Mouse (Mus musculus) heart, adult 2 months (tissue): ENCODE results near the gene Ahcyl1.

Experiments used
- CTCF ChIP-seq: fragments of 200-600 bp; IDR thresholded peaks from 2 replicates; pipeline ENCODE4 v1.8.1; 2022; ENCODE audit warnings: antibody characterized with exemption, mild to moderate bottlenecking, moderate library complexity
- EP300 ChIP-seq: fragments of 200-500 bp; IDR thresholded peaks from 2 replicates; pipeline ENCODE4 v1.6.1; 2011; ENCODE audit warnings: low read depth, low read length, control low read depth; ENCODE audit not compliant: insufficient read depth
- POLR2A ChIP-seq: fragments of 200-500 bp; IDR thresholded peaks from 2 replicates; pipeline ENCODE4 v1.6.1; 2011; ENCODE audit warnings: mild to moderate bottlenecking, low read depth, low read length, control low read depth; ENCODE audit not compliant: insufficient read depth

GRCm38 (mm10) chr3:107701767-107702394, 5.5 kb upstream of the Ahcyl1 start:
- no peak for TF ChIP-seq EP300
- TF ChIP-seq CTCF, result no peak
- TF ChIP-seq POLR2A, result no peak
